Mouse (Mus musculus) 3134 (cell line): ENCODE results near the gene Msx2.
A peak's percentile ranks its signal among the peaks of the same experiment; 100 is the strongest.

Experiments
- DNase-seq: peaks from one replicate; pipeline ENCODE4 v3.0.0-alpha.2; 2011; ENCODE audit warnings: low spot score; ENCODE audit not compliant: insufficient read length; ENCODE audit errors: extremely low read depth

The Msx2 gene

GRCm38 (mm10) chr13:53466189-53466866, 6.5 kb downstream of the Msx2 start:
- no peak for DNase-seq

GRCm38 (mm10) chr13:53465191-53465820, 7.6 kb downstream of the Msx2 start:
- DNase-seq = no peak

- no peak for DNase-seq
These were observed 8.4 kb downstream of the Msx2 start for GRCm38 (mm10) chr13:53464441-53465001.

- no peak for DNase-seq
These were observed 8.9 kb downstream of the Msx2 start for GRCm38 (mm10) chr13:53463946-53464345.

GRCm38 (mm10) chr13:53463037-53463436, 9.8 kb downstream of the Msx2 start:
- no peak for DNase-seq

- no peak for DNase-seq
These were observed 10.3 kb downstream of the Msx2 start for GRCm38 (mm10) chr13:53462649-53462970.

GRCm38 (mm10) chr13:53461855-53462648, 10.8 kb downstream of the Msx2 start:
- no peak for DNase-seq

- DNase-seq = no peak
These were observed 11.5 kb downstream of the Msx2 start for GRCm38 (mm10) chr13:53461346-53461745.

- DNase-seq = no peak
These were observed 14.1 kb downstream of the Msx2 start for GRCm38 (mm10) chr13:53458766-53459165.

- no peak for DNase-seq
These were observed 17.8 kb downstream of the Msx2 start for GRCm38 (mm10) chr13:53454794-53455672.

- DNase-seq = no peak
These were observed 18.9 kb downstream of the Msx2 start for GRCm38 (mm10) chr13:53453927-53454326.

GRCm38 (mm10) chr13:53447609-53448008, 25.3 kb downstream of the Msx2 start:
- DNase-seq = no peak

- peak; percentile 59 for DNase-seq
These were observed 29.3 kb downstream of the Msx2 start for GRCm38 (mm10) chr13:53443602-53444001.

GRCm38 (mm10) chr13:53442168-53442980, 30.5 kb downstream of the Msx2 start:
- DNase-seq = no peak

- no peak for DNase-seq
These were observed 31.4 kb downstream of the Msx2 start for GRCm38 (mm10) chr13:53441307-53442028.

- no peak for DNase-seq
These were observed 32.9 kb downstream of the Msx2 start for GRCm38 (mm10) chr13:53439957-53440356.

- DNase-seq = peak; percentile 45
These were observed 46.4 kb downstream of the Msx2 start for GRCm38 (mm10) chr13:53426507-53426906.

GRCm38 (mm10) chr13:53421189-53421588, 51.7 kb downstream of the Msx2 start:
- DNase-seq = no peak

- DNase-seq = no peak
These were observed 52.1 kb downstream of the Msx2 start for GRCm38 (mm10) chr13:53420741-53421140.
